Mouse (Mus musculus): ENCODE results near the gene Tmem121.
"Not testable (repeated sequence)": the region's sequence is repeated elsewhere in the genome, so short reads cannot be mapped to it uniquely, and the experiment has no call there.

Tmem121 gene

GRCm38 (mm10) chr12:113184945-113185344 lies 785 bp upstream of the Tmem121 start:
- in situ Hi-C loops (cut with MboI; ENCODE audit: low sequenced_read_pairs): no loop called here

- in situ Hi-C loops (cut with MboI; ENCODE audit: low sequenced_read_pairs): no loop called here
These were observed 738 bp downstream of the Tmem121 start for GRCm38 (mm10) chr12:113186326-113187010.

- in situ Hi-C loops (cut with MboI; ENCODE audit: low sequenced_read_pairs): no loop called here
These were observed 1.3 kb downstream of the Tmem121 start for GRCm38 (mm10) chr12:113187011-113187375.

- in situ Hi-C loops (cut with MboI; ENCODE audit: low sequenced_read_pairs): no loop called here
These were observed 2.0 kb downstream of the Tmem121 start for GRCm38 (mm10) chr12:113187584-113188295.

GRCm38 (mm10) chr12:113188349-113189055 lies 2.8 kb downstream of the Tmem121 start:
- in situ Hi-C loops (cut with MboI; ENCODE audit: low sequenced_read_pairs): no loop called here

GRCm38 (mm10) chr12:113193423-113193822 lies 7.7 kb downstream of the Tmem121 start:
- in situ Hi-C loops (cut with MboI; ENCODE audit: low sequenced_read_pairs): no loop called here

GRCm38 (mm10) chr12:113199132-113199531 lies 13.4 kb downstream of the Tmem121 start:
- in situ Hi-C loops (cut with MboI; ENCODE audit: low sequenced_read_pairs): not testable (repeated sequence)

GRCm38 (mm10) chr12:113201301-113201700 lies 15.6 kb downstream of the Tmem121 start:
- in situ Hi-C loops (cut with MboI; ENCODE audit: low sequenced_read_pairs): loop anchor here (25.0 kb wide), 1 partner anchor 511 kb away; no protein-coding TSS in a partner anchor

- in situ Hi-C loops (cut with MboI; ENCODE audit: low sequenced_read_pairs): loop anchor here (25.0 kb wide), 1 partner anchor 510 kb away; no protein-coding TSS in a partner anchor
These were observed 16.3 kb downstream of the Tmem121 start for GRCm38 (mm10) chr12:113202008-113202407.

GRCm38 (mm10) chr12:113203522-113203921 lies 17.8 kb downstream of the Tmem121 start:
- in situ Hi-C loops (cut with MboI; ENCODE audit: low sequenced_read_pairs): loop anchor here (25.0 kb wide), 1 partner anchor 509 kb away; no protein-coding TSS in a partner anchor

- in situ Hi-C loops (cut with MboI; ENCODE audit: low sequenced_read_pairs): loop anchor here (25.0 kb wide), 1 partner anchor 507 kb away; no protein-coding TSS in a partner anchor
These were observed 19.7 kb downstream of the Tmem121 start for GRCm38 (mm10) chr12:113205251-113205942.

- in situ Hi-C loops (cut with MboI; ENCODE audit: low sequenced_read_pairs): loop anchor here (25.0 kb wide), 1 partner anchor 505 kb away; no protein-coding TSS in a partner anchor
These were observed 22.0 kb downstream of the Tmem121 start for GRCm38 (mm10) chr12:113207737-113208136.

- in situ Hi-C loops (cut with MboI; ENCODE audit: low sequenced_read_pairs): loop anchor here (10.0 to 25.0 kb wide), 2 partner anchors 502 to 1994 kb away; no protein-coding TSS in a partner anchor
These were observed 25.1 kb downstream of the Tmem121 start for GRCm38 (mm10) chr12:113210586-113211378.

GRCm38 (mm10) chr12:113211772-113212171 lies 26.0 kb downstream of the Tmem121 start:
- in situ Hi-C loops (cut with MboI; ENCODE audit: low sequenced_read_pairs): loop anchor here (10.0 to 25.0 kb wide), 2 partner anchors 501 to 1993 kb away; no protein-coding TSS in a partner anchor

- in situ Hi-C loops (cut with MboI; ENCODE audit: low sequenced_read_pairs): loop anchor here (10.0 to 25.0 kb wide), 2 partner anchors 500 to 1992 kb away; no protein-coding TSS in a partner anchor
These were observed 26.7 kb downstream of the Tmem121 start for GRCm38 (mm10) chr12:113212326-113212924.

- in situ Hi-C loops (cut with MboI; ENCODE audit: low sequenced_read_pairs): loop anchor here (10.0 to 25.0 kb wide), 2 partner anchors 499 to 1992 kb away; no protein-coding TSS in a partner anchor
These were observed 27.5 kb downstream of the Tmem121 start for GRCm38 (mm10) chr12:113213226-113213625.

GRCm38 (mm10) chr12:113214072-113214808 lies 28.5 kb downstream of the Tmem121 start:
- in situ Hi-C loops (cut with MboI; ENCODE audit: low sequenced_read_pairs): loop anchor here (10.0 to 25.0 kb wide), 2 partner anchors 498 to 1991 kb away; no protein-coding TSS in a partner anchor

GRCm38 (mm10) chr12:113214972-113215666 lies 29.4 kb downstream of the Tmem121 start:
- in situ Hi-C loops (cut with MboI; ENCODE audit: low sequenced_read_pairs): loop anchor here (10.0 to 25.0 kb wide), 2 partner anchors 497 to 1990 kb away; no protein-coding TSS in a partner anchor

Data from CH12F3 (cell line).